Mouse (Mus musculus) 416B (cell line): ENCODE data around the gene Cd38.
A peak's percentile ranks its signal among the peaks of the same experiment; 100 is the strongest.
"Not testable (repeated sequence)": the region's sequence is repeated elsewhere in the genome, so short reads cannot be mapped to it uniquely, and the experiment has no call there.

Experiments
- DNase-seq: peaks from one replicate; pipeline ENCODE4 v3.0.0; 2011; ENCODE audit warnings: low read depth

The Cd38 gene

GRCm38 (mm10) chr5:43860096-43860495 lies 8.3 kb upstream of the Cd38 start:
- DNase-seq = no peak

DNA sequence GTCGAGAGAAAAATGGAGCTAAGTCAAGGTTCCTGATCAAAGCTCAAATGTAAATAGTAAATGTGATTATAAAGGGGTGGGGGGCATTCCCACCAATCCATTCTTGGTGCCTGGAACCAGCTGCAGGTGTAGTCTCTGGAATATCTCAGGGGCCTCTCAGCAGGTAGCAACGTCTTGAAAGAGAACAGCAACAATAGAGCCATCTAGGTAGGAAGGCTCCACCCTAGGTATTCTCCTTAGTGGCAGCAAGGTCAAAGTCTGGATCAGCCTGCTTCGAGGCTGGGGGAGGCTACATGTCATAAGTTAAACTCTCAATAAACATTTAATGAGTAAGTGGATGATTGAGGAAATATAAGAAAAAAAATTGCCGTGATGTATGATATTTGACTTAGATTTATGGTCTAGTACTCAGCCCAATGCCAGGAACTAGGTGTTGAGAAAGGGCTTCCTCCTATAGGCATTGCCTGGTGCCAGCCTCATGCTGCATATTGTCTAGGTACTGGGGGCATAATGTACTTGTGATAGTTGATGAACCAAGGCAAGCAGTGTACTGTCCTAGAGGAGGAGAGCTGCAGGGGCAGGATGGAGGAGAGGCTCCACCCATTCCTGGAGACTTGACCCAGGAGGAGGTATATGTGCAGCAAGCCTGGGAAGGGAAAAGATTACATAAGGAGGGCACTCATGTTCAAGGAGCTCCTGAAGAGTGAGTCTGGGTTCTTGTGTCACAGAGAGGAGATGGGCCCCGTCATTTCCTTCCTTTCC lies 7.5 kb upstream of the Cd38 start:
- no peak for DNase-seq

DNA sequence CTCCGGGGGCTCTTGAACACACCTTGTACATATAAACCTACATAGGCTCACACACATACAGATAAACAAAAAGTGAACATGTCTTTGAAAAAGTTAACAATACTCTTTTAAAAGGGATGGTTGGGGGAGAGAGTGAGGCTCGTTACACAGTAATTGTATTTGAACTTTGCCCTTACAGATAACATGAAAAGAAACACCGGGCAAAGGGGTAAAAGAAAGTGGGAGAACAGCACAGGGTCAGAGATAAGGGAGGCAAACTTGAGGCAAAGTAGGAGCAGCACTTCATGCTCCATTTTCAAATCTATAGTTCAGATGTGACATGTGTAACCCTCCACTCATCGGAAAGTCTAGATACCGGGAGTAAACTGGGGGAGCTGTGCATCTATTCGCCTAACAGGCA lies 4.7 kb upstream of the Cd38 start:
- DNase-seq = no peak

DNA sequence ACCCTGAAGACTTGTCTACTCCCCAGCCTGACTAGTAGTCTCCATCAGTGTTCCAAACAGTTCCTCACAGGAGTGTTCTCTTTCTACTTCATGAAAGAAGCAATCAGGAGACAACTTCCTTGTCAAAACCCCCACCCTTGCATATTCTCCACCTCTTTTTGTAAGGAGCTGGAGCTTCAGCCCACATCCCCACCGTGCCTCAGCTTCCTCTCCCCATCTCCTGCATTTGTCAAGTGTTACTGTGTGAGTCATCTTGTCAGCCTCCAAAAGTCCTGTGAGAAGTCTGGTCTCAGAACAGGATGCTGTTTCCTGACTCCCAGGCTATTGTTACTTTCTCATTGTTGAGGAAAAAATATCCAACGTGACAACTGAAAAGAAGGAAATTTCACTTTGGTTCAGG lies 3.0 kb upstream of the Cd38 start:
- DNase-seq = peak; percentile 63

DNA sequence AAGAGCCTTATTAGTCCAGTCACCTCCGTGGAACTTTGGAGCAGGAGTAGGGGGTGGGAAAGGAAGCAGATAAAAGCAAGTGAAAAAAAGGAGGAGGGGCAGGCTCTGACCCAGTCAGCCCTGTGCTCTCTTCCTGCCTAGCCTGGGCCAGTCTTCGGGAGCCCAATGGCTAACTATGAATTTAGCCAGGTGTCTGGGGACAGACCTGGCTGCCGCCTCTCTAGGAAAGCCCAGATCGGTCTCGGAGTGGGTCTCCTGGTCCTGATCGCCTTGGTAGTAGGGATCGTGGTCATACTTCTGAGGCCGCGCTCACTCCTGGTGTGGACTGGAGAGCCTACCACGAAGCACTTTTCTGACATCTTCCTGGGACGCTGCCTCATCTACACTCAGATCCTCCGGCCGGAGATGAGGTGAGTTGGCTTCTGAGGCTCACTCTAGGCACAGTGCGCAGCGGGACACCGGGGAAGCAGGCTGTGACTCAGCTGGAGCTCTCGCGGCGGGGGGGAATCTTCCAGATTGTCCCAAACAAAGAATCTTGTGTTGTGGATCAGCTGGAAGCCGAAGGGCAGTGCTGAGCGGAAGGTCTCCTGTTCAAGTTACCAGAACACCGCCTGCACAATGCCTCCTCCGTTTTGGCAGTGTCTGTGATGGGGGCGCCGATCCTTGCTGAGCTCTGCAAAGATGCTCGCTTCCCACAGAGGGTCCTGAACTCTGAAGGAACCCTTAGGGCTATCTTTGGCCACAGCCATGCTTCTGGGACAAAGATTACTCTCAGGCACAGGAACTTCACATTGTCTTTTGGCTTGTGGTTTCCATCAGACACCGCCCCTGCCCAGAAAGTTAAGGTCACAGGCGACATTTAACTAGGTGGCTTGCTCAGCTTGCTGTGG lies 603 bp downstream of the Cd38 start:
- DNase-seq = peak; percentile 68

- DNase-seq = peak; percentile 54
Measured at GRCm38 (mm10) chr5:43871845-43872244, 3.5 kb downstream of the Cd38 start.

DNA sequence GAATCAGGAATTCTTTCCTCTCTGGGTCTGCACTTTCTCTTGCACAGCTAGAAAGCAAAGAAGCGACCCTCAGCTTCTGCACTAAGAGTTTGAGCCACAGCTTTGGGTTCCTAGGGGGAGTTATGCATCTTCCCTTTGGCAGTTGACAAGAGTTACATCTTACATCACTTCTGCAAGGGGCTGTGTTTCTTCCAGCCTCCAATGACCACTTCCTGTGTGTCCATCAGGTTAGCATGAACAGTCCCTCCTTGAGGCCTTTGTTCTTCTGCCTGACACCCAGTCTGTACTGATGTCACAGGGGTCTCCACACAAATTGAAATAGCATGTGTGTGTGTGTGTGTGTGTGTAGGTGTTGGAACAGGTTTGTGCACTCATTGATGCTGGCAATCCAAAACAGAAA lies 4.3 kb downstream of the Cd38 start:
- DNase-seq = no peak

DNA sequence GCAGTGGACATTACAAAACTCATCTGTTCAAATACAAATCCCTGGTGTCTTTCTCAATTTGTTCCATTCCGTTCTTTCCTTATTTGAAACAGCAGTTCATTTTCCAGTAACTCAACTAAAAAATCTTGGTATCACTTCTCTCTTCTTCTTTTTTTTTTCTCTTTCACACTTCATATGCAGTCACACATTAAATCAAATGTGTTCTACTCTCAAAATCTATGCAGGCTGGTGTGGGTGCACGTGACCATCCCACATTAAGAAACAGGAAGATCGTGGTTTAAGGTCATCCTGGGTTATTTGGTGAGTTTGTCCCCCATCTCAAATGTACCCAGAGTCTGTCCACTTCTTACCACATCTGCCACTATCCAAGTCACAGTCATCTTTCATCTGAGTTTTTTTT lies 13.7 kb downstream of the Cd38 start:
- peak; percentile 64 for DNase-seq

DNA sequence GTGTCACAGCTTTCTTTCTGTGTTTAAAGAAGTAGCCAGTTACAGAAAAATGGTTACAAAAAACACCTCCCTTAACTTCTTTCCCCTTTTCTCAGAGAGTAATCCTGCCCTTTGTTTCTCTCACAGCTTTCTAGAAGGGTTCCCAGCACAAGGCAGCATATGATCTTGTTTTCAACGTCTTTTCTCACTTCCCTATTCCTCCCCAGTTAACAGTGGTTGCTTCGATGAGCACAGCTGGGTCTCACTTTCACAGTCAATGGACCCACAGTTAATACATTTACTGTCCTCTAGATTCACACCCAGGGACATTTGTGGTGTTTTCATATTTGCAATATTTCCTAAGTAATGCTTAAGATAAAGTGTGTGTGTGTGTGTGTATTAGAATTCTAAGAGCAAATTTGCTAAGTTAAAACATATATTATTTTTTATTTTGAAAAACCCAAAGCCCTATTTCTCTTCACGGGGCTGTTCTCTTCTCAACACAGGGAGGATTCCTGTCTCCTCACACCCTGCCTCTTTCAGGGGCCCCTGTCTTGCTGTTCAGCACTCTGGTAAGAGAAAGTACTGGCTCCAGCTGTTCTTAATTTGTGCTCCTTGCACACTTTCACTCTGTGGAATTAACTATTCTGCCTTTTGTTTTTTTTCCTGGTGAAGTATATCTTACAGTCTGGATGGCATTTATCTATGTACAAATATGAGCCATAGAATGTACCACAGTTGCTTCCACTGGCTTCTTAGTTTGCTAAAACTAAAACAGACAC lies 16.9 kb downstream of the Cd38 start:
- DNase-seq = no peak

- peak; percentile 68 for DNase-seq
Measured at GRCm38 (mm10) chr5:43892386-43892785, 24.0 kb downstream of the Cd38 start.

GRCm38 (mm10) chr5:43894113-43894512 lies 25.8 kb downstream of the Cd38 start:
- DNase-seq = peak; percentile 88

GRCm38 (mm10) chr5:43895931-43896330 lies 27.6 kb downstream of the Cd38 start:
- no peak for DNase-seq

DNA sequence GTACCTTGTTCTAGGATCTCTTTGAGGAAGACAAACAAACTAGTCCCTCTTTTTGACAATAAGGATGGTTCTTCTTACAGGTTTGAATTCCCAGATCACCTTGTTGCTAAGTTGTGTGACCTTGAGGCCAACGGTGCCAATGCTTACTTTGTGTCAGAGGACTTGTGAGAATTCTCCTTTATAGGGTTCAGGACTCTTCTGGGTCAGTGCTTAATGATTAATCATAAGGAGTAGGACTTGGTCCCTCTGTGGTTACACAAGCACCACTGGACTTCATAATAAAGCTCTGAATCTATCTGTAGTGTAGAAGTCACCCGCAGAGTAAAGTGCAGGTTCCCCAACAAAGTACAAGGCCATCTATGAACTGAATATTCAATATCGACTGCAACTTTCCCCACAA lies 36.3 kb downstream of the Cd38 start:
- no peak for DNase-seq

DNA sequence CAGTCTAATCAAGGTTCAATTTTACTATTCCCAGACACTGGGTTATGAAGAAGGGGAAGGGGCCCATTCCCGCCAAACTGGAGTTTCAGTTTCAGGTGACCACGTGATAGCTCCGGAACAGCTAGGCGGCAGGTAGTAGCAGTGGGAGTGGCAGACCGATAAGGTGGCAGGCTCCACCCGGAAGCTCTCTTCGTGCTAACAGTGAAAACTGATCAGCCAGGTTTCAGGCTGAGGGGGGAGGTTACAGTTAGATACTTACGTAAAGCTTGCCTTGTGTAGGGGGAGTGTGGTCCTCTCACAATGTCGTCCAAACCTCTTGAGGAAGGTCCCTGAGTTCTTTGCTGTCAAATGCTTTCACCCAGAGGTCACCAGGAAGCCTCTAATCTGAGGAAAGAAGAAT lies 40.9 kb downstream of the Cd38 start:
- no peak for DNase-seq

DNA sequence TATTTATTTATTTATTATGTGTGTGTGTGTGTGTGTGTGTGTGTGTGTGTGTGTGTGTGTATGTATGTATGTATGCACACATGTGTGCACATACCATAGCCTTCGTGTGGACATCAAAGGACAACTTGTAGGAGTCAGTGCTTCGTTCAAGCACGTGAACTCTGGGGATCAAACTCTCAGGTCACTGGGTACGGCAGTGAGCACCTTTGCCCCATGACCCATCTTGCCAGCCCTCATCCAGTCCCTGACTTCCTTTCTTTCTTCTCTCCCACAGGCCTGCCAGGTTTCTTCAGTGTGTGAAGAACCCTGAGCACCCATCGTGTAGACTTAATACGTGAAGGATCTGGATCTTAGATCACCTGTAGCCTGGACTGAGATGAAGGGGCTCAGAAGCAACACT lies 41.7 kb downstream of the Cd38 start:
- no peak for DNase-seq

DNA sequence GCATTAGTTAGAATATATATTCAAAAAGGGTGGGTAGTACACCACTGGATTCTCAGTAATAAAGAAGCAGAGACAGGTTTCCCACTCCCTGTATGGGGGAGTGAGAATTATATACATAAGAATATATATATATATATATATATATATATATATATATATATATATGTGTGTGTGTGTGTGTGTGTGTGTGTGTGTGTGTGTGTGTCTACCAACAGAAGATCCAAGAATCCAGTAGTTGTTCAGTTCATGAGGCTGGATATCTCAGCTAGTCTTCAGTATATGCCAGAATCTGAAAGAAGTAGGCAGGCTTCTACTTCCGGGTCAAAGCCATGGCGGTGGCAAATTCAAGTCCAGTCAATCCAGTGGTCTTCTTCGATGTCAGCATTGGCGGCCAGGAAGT lies 44.5 kb downstream of the Cd38 start, which contains the start of gene Gm7879:
TSS of gene Gm7879 (plus strand) at position 301 of the 400 bp plus-strand sequence.
- not testable (repeated sequence) for DNase-seq

- peak; percentile 73 for DNase-seq
Measured at GRCm38 (mm10) chr5:43915261-43915886, 47.0 kb downstream of the Cd38 start.

DNA sequence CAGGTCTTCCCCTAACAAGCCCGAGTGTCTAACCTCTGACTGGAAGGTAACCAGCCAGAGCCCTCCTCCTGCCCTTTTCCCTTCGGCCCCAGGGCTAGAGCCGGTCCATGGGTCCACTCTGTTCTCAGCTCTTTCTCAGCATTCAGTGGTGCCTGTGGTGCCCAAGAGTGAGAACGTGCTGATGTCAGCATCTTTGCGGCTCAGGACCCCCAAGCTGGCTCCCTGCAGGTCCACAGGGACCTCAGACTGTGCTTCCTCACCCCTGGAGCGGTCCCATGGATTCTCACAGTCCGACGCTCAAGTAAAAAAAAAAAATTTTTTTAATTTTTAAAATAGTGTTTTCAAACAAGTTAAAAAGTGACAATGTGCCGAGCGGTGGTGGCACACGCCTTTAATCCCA lies 53.5 kb downstream of the Cd38 start:
- DNase-seq = no peak

DNA sequence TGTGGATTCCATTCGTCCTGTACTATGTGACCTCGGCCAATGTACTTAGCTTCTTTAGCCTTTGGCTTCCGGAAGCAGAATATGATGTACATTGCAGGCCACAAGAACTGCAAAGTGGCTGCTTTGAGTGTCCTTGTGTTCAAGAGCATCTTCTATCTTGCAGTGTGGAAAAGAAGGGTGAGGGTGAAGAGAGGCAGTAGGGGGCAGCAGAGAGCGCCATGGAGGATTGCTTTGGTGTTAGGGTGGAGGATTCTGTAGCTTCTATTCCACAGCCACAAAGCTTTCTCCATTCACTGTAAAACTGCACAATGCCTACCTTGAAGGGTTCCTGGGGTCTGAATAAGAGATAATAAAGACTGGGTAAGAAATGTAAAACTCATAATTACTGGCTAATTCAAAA lies 55.6 kb downstream of the Cd38 start:
- DNase-seq = peak; percentile 51

DNA sequence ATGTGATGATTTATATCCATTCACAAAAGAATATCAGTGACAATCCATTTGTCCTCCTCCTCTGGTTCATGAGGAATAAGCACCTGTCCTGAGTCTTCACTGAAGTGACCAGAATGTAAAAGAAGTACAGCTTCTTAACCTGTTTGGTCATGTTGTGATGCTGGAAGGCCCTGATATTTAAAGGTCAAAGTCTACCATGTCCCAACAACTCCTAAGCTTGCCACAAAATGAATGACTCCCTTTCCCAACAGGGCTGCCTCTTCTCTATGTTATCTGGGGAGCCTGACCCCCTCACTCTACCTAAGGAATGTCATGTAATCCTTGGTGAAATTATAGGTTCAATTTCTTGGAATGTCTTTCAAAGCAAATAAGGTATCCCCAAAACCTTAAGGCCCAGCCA lies 59.4 kb downstream of the Cd38 start:
- DNase-seq = no peak

DNA sequence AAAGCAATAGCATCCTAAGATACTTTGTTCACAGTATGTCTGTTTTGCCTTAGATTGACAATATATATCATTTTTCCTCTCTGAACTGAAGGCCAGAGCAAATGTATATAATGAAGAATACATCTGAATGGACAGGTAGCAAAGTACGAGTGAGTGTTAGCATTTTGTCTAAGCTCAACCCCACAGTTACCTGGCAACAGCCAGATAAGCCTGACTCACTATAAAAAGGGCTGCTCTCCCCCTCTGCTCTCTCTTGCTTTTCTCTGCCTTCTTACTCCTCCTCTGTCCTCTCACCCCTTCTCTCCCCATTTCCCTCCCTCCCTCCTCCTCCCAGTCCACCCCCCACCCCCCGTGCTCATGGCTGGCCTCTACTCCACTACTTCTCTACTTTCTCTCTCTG lies 64.9 kb downstream of the Cd38 start:
- no peak for DNase-seq
